Mouse (Mus musculus) heart, adult 2 months (tissue): ENCODE measurements around the gene Nfkb1.

Experiments
- CTCF ChIP-seq: fragments of 200-600 bp; IDR thresholded peaks from 2 replicates; pipeline ENCODE4 v1.8.1; 2022; ENCODE audit warnings: antibody characterized with exemption, mild to moderate bottlenecking, moderate library complexity
- POLR2A ChIP-seq: fragments of 200-500 bp; IDR thresholded peaks from 2 replicates; pipeline ENCODE4 v1.6.1; 2011; ENCODE audit warnings: mild to moderate bottlenecking, low read depth, low read length, control low read depth; ENCODE audit not compliant: insufficient read depth

- no peak for TF ChIP-seq CTCF
- no peak for TF ChIP-seq POLR2A
These were observed 56.3 kb downstream of the Nfkb1 start for GRCm38 (mm10) chr3:135635030-135635429.
